Mouse (Mus musculus) MEL (cell line): ENCODE measurements around the gene Hist1h1t. TPM values are rescaled to one million over a fixed set of nuclear protein-coding genes. Genes with fewer than 3 reads are reported as not detected.

Experiments used
- DNase-seq: peaks from one replicate; pipeline ENCODE4 v3.0.0; 2011; ENCODE audit warnings: low read depth, low spot score
- H3K27ac ChIP-seq: 2 replicates; pipeline ENCODE4 v1.5.1; 2012; ENCODE audit warnings: low read depth, mild to moderate bottlenecking, control low read depth, low read length, moderate library complexity; ENCODE audit not compliant: control insufficient read depth
- H3K27me3 ChIP-seq, 2 experiments: fragments of 150-350 bp in 1 of 2; sonication (generic) in 1 of 2; 2 replicates each; pipeline ENCODE4 v1.6.1; 2012; ENCODE audit warnings: low read length in 2 of 2, mild to moderate bottlenecking in 2 of 2, improper control_type of control experiment in 1 of 2, moderate library complexity in 1 of 2; ENCODE audit not compliant: insufficient read depth in 2 of 2, control insufficient read depth in 1 of 2
- H3K36me3 ChIP-seq, 2 experiments: 2 replicates each; pipeline ENCODE4 v1.6.1; 2012 to 2014; ENCODE audit warnings: low read length in 2 of 2, improper control_type of control experiment in 1 of 2, inconsistent platforms in 1 of 2, mild to moderate bottlenecking in 1 of 2; ENCODE audit not compliant: insufficient read depth in 2 of 2, control insufficient read depth in 1 of 2
- H3K4me1 ChIP-seq, 2 experiments: fragments of 150-350 bp in 1 of 2; sonication (generic) in 1 of 2; 2 replicates each; pipeline ENCODE4 v1.6.1; 2012; ENCODE audit warnings: low read length in 2 of 2, improper control_type of control experiment in 1 of 2, mild to moderate bottlenecking in 1 of 2; ENCODE audit not compliant: insufficient read depth in 2 of 2, control insufficient read depth in 1 of 2
- H3K4me3 ChIP-seq, 2 experiments: fragments of 150-350 bp in 1 of 2; sonication (generic) in 1 of 2; 2 replicates each; pipeline ENCODE4 v1.5.1; 2012; ENCODE audit warnings: low read depth in 2 of 2, low read length in 2 of 2, mild to moderate bottlenecking in 2 of 2, moderate library complexity in 2 of 2, control low read depth in 1 of 2, improper control_type of control experiment in 1 of 2; ENCODE audit not compliant: control insufficient read depth in 1 of 2, insufficient read depth in 1 of 2
- H3K79me2 ChIP-seq: 2 replicates; pipeline ENCODE4 v1.6.1; 2012; ENCODE audit warnings: mild to moderate bottlenecking, low read length, moderate library complexity; ENCODE audit not compliant: control insufficient read depth, poor library complexity, insufficient read depth
- H3K9ac ChIP-seq: 2 replicates; pipeline ENCODE4 v1.6.1; 2012; ENCODE audit warnings: low read depth, mild to moderate bottlenecking, control low read depth, low read length, moderate library complexity; ENCODE audit not compliant: control insufficient read depth, poor library complexity, severe bottlenecking
- H3K9me3 ChIP-seq: fragments of 150-350 bp; sonication (generic); replicated peaks from 2 replicates; pipeline ENCODE4 v1.6.1; 2012; ENCODE audit warnings: mild to moderate bottlenecking, low read length, improper control_type of control experiment, moderate library complexity; ENCODE audit not compliant: insufficient read depth
- BHLHE40 ChIP-seq: IDR thresholded peaks from 2 replicates; pipeline ENCODE4 v1.6.1; 2012; ENCODE audit warnings: low read depth, mild to moderate bottlenecking, inconsistent platforms, low read length, improper control_type of control experiment, borderline replicate concordance
- CHD1 ChIP-seq: IDR thresholded peaks from 2 replicates; pipeline ENCODE4 v1.6.1; 2012; ENCODE audit warnings: low read depth, mild to moderate bottlenecking, inconsistent platforms, low read length, improper control_type of control experiment
- CTCF ChIP-seq, 3 experiments: IDR thresholded peaks in 2 of 3; conservative IDR thresholded peaks in 1 of 3; 2 replicates each; pipeline ENCODE4 v1.5.1; 2011 to 2012; ENCODE audit warnings: low read length in 3 of 3, low read depth in 2 of 3, mild to moderate bottlenecking in 2 of 3, improper control_type of control experiment in 1 of 3, inconsistent platforms in 1 of 3, mixed read lengths in 1 of 3, moderate library complexity in 1 of 3; ENCODE audit not compliant: control insufficient read depth in 1 of 3, insufficient read depth in 1 of 3, poor library complexity in 1 of 3, severe bottlenecking in 1 of 3
- E2F4 ChIP-seq: IDR thresholded peaks from 2 replicates; pipeline ENCODE4 v1.6.1; 2011; ENCODE audit warnings: low read depth, low read length, improper control_type of control experiment, borderline replicate concordance
- GATA1 ChIP-seq: IDR thresholded peaks from 2 replicates; pipeline ENCODE4 v1.6.1; 2011; ENCODE audit warnings: low read depth, low read length, improper control_type of control experiment
- HCFC1 ChIP-seq: IDR thresholded peaks from 2 replicates; pipeline ENCODE4 v1.6.1; 2012; ENCODE audit warnings: low read depth, mild to moderate bottlenecking, inconsistent platforms, low read length, improper control_type of control experiment, moderate library complexity
- MAX ChIP-seq: IDR thresholded peaks from 2 replicates; pipeline ENCODE4 v1.6.1; 2011; ENCODE audit warnings: low read length, improper control_type of control experiment
- MAZ ChIP-seq: IDR thresholded peaks from 2 replicates; pipeline ENCODE4 v1.6.1; 2012; ENCODE audit warnings: low read depth, mild to moderate bottlenecking, inconsistent platforms, low read length, improper control_type of control experiment
- MXI1 ChIP-seq: IDR thresholded peaks from 2 replicates; pipeline ENCODE4 v1.6.1; 2011; ENCODE audit warnings: mild to moderate bottlenecking, low read depth, low read length, improper control_type of control experiment
- MYB ChIP-seq: IDR thresholded peaks from 2 replicates; pipeline ENCODE4 v1.6.1; 2011; ENCODE audit warnings: mild to moderate bottlenecking, low read depth, low read length, improper control_type of control experiment
- MYC ChIP-seq: IDR thresholded peaks from 2 replicates; pipeline ENCODE4 v1.6.1; 2011; ENCODE audit warnings: low read depth, mild to moderate bottlenecking, low read length, improper control_type of control experiment, moderate library complexity
- RAD21 ChIP-seq: IDR thresholded peaks from 2 replicates; pipeline ENCODE4 v1.6.1; 2011; ENCODE audit warnings: mild to moderate bottlenecking, low read depth, low read length, improper control_type of control experiment
- RCOR1 ChIP-seq: IDR thresholded peaks from 2 replicates; pipeline ENCODE4 v1.6.1; 2012; ENCODE audit warnings: low read depth, mild to moderate bottlenecking, inconsistent platforms, low read length, improper control_type of control experiment
- SIN3A ChIP-seq: IDR thresholded peaks from 2 replicates; pipeline ENCODE4 v1.6.1; 2012; ENCODE audit warnings: low read length, improper control_type of control experiment, inconsistent platforms
- SMC3 ChIP-seq: IDR thresholded peaks from 2 replicates; pipeline ENCODE4 v1.6.1; 2011; ENCODE audit warnings: low read depth, low read length, improper control_type of control experiment
- TBP ChIP-seq: IDR thresholded peaks from 2 replicates; pipeline ENCODE4 v1.8.0; 2011; ENCODE audit warnings: low read depth, low read length, improper control_type of control experiment
- UBTF ChIP-seq: IDR thresholded peaks from 2 replicates; pipeline ENCODE4 v1.6.1; 2012; ENCODE audit warnings: low read depth, mild to moderate bottlenecking, inconsistent platforms, low read length, improper control_type of control experiment, moderate library complexity, borderline replicate concordance; ENCODE audit not compliant: insufficient read depth
- USF1 ChIP-seq: IDR thresholded peaks from 2 replicates; pipeline ENCODE4 v1.6.1; 2014; ENCODE audit warnings: low read depth, mild to moderate bottlenecking, inconsistent platforms, low read length, improper control_type of control experiment, moderate library complexity
- ZC3H11A ChIP-seq: IDR thresholded peaks from 2 replicates; pipeline ENCODE4 v1.6.1; 2012; ENCODE audit warnings: low read depth, mild to moderate bottlenecking, inconsistent platforms, low read length, improper control_type of control experiment
- ZNF384 ChIP-seq: IDR thresholded peaks from 2 replicates; pipeline ENCODE4 v1.6.1; 2012; ENCODE audit warnings: low read depth, mild to moderate bottlenecking, inconsistent platforms, low read length, improper control_type of control experiment
- polyA plus RNA-seq, 2 experiments: library from polyadenylated mRNA; stranded (reverse) in 1 of 2; unstranded in 1 of 2; fragments of >175 nt in 1 of 2; fragments of >200 nt in 1 of 2; gene quantifications; 2 replicates each; pipeline versions ENCODE4 v1.2.1 to v1.2.4; 2012; ENCODE audit warnings: low replicate concordance in 2 of 2, low read depth in 1 of 2; ENCODE audit not compliant: insufficient read length in 2 of 2, insufficient read depth in 1 of 2, missing spikeins in 1 of 2
- total RNA-seq: library from RNA; depleted of rRNA; stranded (reverse); fragments of 300-350 nt; gene quantifications from 2 replicates; pipeline ENCODE4 v1.2.3, GENCODE M21; 2012

Gene Hist1h1t
- total and polyA plus RNA-seq, 3 experiments, result 2.7 TPM; not detected in 2

GRCm38 (mm10) chr13:23730479-23730878 is 34.9 kb downstream of the Hist1h1t start (continued):
- no peak for TF ChIP-seq UBTF

DNA sequence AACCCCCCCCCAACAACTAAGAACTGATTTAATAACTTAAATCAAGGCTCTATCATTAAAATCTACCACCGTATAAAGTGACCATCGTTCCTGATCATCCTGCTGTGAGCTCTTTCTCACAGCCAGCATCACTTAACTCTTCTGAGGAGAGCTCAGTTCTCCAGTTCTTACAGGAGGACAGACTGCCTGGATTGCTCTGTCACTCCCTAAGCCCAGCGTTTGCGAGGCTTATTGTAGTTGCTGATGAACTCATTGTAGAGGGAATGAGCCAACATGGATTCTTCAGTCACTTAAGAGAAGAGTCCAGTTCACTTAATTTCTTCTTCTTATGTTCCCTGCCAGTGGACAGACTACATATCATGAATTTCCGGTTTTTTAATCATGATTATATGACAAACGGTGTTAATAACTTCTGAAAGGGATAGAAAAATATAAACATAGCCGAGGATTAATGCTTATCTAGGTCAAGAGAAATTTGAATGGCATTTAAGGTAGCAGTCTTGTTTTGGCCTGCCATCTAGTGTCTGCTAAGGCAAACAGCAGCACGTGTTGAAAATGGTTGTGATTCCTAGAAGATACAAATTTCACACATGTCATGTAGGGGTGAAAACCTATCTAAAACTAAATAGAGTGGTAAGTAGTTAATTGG is 36.7 kb downstream of the Hist1h1t start:
- peak; percentile 51; the same call in 1 of the 2 replicates for TF ChIP-seq SIN3A
- no peak for TF ChIP-seq MAZ
- TF ChIP-seq RAD21, result peak; percentile 96
- TF ChIP-seq GATA1, result peak; percentile 77
- TF ChIP-seq SMC3, result peak; percentile 99
- no peak for TF ChIP-seq E2F4
- no peak for TF ChIP-seq RCOR1
- TF ChIP-seq ZC3H11A, result peak; percentile 97
- no peak for TF ChIP-seq TBP
- TF ChIP-seq MXI1, result peak; percentile 8; the same call in 1 of the 2 replicates
- TF ChIP-seq HCFC1, result peak; percentile 38; the same call in 1 of the 2 replicates
- TF ChIP-seq MYC, result peak; percentile 97
- TF ChIP-seq USF1, result peak; percentile 64
- no peak for TF ChIP-seq MYB
- TF ChIP-seq CHD1, result no peak
- peak; percentile 69 to 97 (median 84) for TF ChIP-seq CTCF (IDR thresholded peaks at IDR 0.05 in 2 of 3, conservative IDR thresholded peaks at IDR 0.05 in 1 of 3; ENCODE audit: control insufficient read depth in 1 of 3, insufficient read depth in 1 of 3, low read depth in 2 of 3, low read length in 3 of 3, poor library complexity in 1 of 3, severe bottlenecking in 1 of 3)
- peak; percentile 86 for TF ChIP-seq BHLHE40
- TF ChIP-seq ZNF384, result no peak
- peak; percentile 94 for TF ChIP-seq MAX
- Histone ChIP-seq H3K27ac (no peak overlapping the region), H3K9me3 (no peaks in the 10 kb centered on the region), H3K79me2 (no peaks in the 10 kb centered on the region), H3K9ac (no peak overlapping the region), H3K36me3 (peaks cover 0 to 2% of the 10 kb centered on the region in 2 experiments; a peak in 2 of 4 replicates), H3K4me1 (0 out of 4 replicates have a peak, but pooled peaks cover 0 to 3% of the 10 kb centered on the region in 2 experiments), H3K27me3 (no peaks in the 10 kb centered on the region), H3K4me3 (no peak overlapping the region)
- DNase-seq, result peak; percentile 84
